Comparison of ENCODE assay signal across 10 mouse cellular contexts in genomic region chr4:136861806-136862205, GRCm38 (mm10). TPM values are rescaled to one million over a fixed set of nuclear protein-coding genes. Genes with fewer than 3 reads are reported as not detected.
A peak's percentile ranks its signal among the peaks of the same experiment; 100 is the strongest.
DNase-seq lines count a peak whose midpoint lies in the region; ATAC-seq and TF ChIP-seq lines count a peak whose summit lies in the region.
"Had no signal": no experiment of that assay in that cellular context is flagged by ENCODE, and none has a peak within 500 bp of the region (broad histone marks: within the 10 kb centered on the region; RNA-seq: fewer than 3 reads in every experiment).

No protein-coding gene starts in this region.

- H3K27ac ChIP-seq in liver, embryonic 12.5 days, result no peak overlapping the region
- H3K27ac ChIP-seq in liver, postnatal 0 days (ENCODE audit: low read depth), result no peak overlapping the region
- H3K27ac ChIP-seq in forebrain, embryonic 15.5 days (replicated peaks), result peak overlapping the region; percentile 49
- H3K27ac ChIP-seq in midbrain, embryonic 12.5 days (replicated peaks), result peak overlapping the region; percentile 95
- no peak overlapping the region for H3K27ac ChIP-seq in stomach, postnatal 0 days (replicated peaks)

- peak overlapping the region; percentile 9; the same call in 1 of the 2 replicates for H3K4me2 ChIP-seq in liver, embryonic 12.5 days
- no peak overlapping the region for H3K4me2 ChIP-seq in liver, postnatal 0 days (ENCODE audit: low read depth, low read length)
- no peak overlapping the region for H3K4me2 ChIP-seq in forebrain, embryonic 15.5 days (replicated peaks)
- H3K4me2 ChIP-seq in midbrain, embryonic 12.5 days (replicated peaks), result 0 out of 2 replicates have a peak overlapping the region, but pooled peaks have one; percentile 22
- peak overlapping the region; percentile 27; the same call in 1 of the 2 replicates for H3K4me2 ChIP-seq in stomach, postnatal 0 days (replicated peaks; ENCODE audit: low read depth)

- no peak for TF ChIP-seq EP300 in liver, postnatal 0 days (IDR thresholded peaks at IDR 0.05; ENCODE audit: low read depth)
- TF ChIP-seq EP300 in stomach, postnatal 0 days (optimal IDR thresholded peaks at IDR 0.05), result no peak

- 24% methylated on average over 17 of the region's 17 CpGs for WGBS in liver, embryonic 12.5 days (ENCODE audit: insufficient replicate concordance)
- WGBS in liver, postnatal 0 days (ENCODE audit: insufficient replicate concordance), result 18% methylated on average over 16 of the region's 17 CpGs
- 2% methylated on average over 17 of the region's 17 CpGs for WGBS in forebrain, embryonic 15.5 days
- WGBS in midbrain, embryonic 12.5 days, result 2% methylated on average over 17 of the region's 17 CpGs
- WGBS in stomach, postnatal 0 days, result 7% methylated on average over 16 of the region's 17 CpGs

- H3K36me3 ChIP-seq in liver, embryonic 12.5 days, result no peaks in the 10 kb centered on the region
- H3K36me3 ChIP-seq in liver, postnatal 0 days (replicated peaks; ENCODE audit: insufficient read depth, low read length), result no peaks in the 10 kb centered on the region
- H3K36me3 ChIP-seq in forebrain, embryonic 15.5 days, result no peaks in the 10 kb centered on the region
- no peaks in the 10 kb centered on the region for H3K36me3 ChIP-seq in midbrain, embryonic 12.5 days
- no peaks in the 10 kb centered on the region for H3K36me3 ChIP-seq in stomach, postnatal 0 days (ENCODE audit: control insufficient read depth, insufficient read depth, low read length)

- ATAC-seq in liver, embryonic 12.5 days, result no peak
- ATAC-seq in liver, postnatal 0 days, result no peak
- peak; percentile 46 for ATAC-seq in forebrain, embryonic 15.5 days (replicated peaks)
- ATAC-seq in midbrain, embryonic 12.5 days (ENCODE audit: low FRiP score, low read depth), result peak; percentile 62
- ATAC-seq in stomach, postnatal 0 days (ENCODE audit: low FRiP score, low TSS enrichment), result peak; percentile 11; the same call in 1 of the 2 replicates

- no peak for TF ChIP-seq CTCF in liver, postnatal 0 days (IDR thresholded peaks at IDR 0.05; ENCODE audit: low read depth)
- TF ChIP-seq CTCF in stomach, postnatal 0 days (IDR thresholded peaks at IDR 0.05; ENCODE audit: low read depth), result 0 out of 2 replicates have a peak, but pooled peaks have one; percentile 3

- DNase-seq in liver, postnatal 0 days, result no peak
- DNase-seq in stomach, postnatal 0 days (ENCODE audit: low spot score), result peak; percentile 43
- DNase-seq in thymus, postnatal 25 days, result no peak
- DNase-seq in lung, postnatal 4 days, result no peak
- DNase-seq in spleen, postnatal 14 days (ENCODE audit: low spot score in 2 of 2), result no peak
- DNase-seq: gastrocnemius, postnatal 36 days; kidney, adult 8-10 months had no signal

- H3K4me1 ChIP-seq in liver, embryonic 12.5 days, result 0 out of 2 replicates have a peak, but pooled peaks cover 7% of the 10 kb centered on the region
- H3K4me1 ChIP-seq in liver, postnatal 0 days (ENCODE audit: insufficient read depth), result no peaks in the 10 kb centered on the region
- H3K4me1 ChIP-seq in forebrain, embryonic 15.5 days, result peaks cover 23% of the 10 kb centered on the region
- H3K4me1 ChIP-seq in midbrain, embryonic 12.5 days, result peaks cover 56% of the 10 kb centered on the region
- no peaks in the 10 kb centered on the region; the same call in 1 of the 2 replicates for H3K4me1 ChIP-seq in stomach, postnatal 0 days (replicated peaks; ENCODE audit: control insufficient read depth, insufficient read depth)

- no peaks in the 10 kb centered on the region for H3K9me3 ChIP-seq in liver, embryonic 12.5 days (replicated peaks)
- no peaks in the 10 kb centered on the region for H3K9me3 ChIP-seq in liver, postnatal 0 days (ENCODE audit: low read length)
- H3K9me3 ChIP-seq in forebrain, embryonic 15.5 days, result no peaks in the 10 kb centered on the region
- H3K9me3 ChIP-seq in midbrain, embryonic 12.5 days, result no peaks in the 10 kb centered on the region
- H3K9me3 ChIP-seq in stomach, postnatal 0 days (ENCODE audit: control insufficient read depth, low read length), result no peaks in the 10 kb centered on the region

- H3K27me3 ChIP-seq in liver, embryonic 12.5 days (replicated peaks), result peaks cover 54% of the 10 kb centered on the region
- peaks cover 14% of the 10 kb centered on the region; the same call in 1 of the 2 replicates for H3K27me3 ChIP-seq in liver, postnatal 0 days (ENCODE audit: insufficient read depth, low read length)
- no peaks in the 10 kb centered on the region for H3K27me3 ChIP-seq in forebrain, embryonic 15.5 days
- H3K27me3 ChIP-seq in midbrain, embryonic 12.5 days, result peaks cover 17% of the 10 kb centered on the region; the same call in 1 of the 2 replicates
- no peaks in the 10 kb centered on the region for H3K27me3 ChIP-seq in stomach, postnatal 0 days (ENCODE audit: control insufficient read depth, insufficient read depth, low read length)

- H3K9ac ChIP-seq in liver, embryonic 12.5 days, result no peak overlapping the region
- H3K9ac ChIP-seq in liver, postnatal 0 days (replicated peaks), result no peak overlapping the region
- H3K9ac ChIP-seq in forebrain, embryonic 15.5 days (replicated peaks), result no peak overlapping the region; the same call in 1 of the 2 replicates
- H3K9ac ChIP-seq in midbrain, embryonic 12.5 days (replicated peaks), result peak overlapping the region; percentile 34; the same call in 1 of the 2 replicates
- H3K9ac ChIP-seq in stomach, postnatal 0 days (ENCODE audit: low read length), result peak overlapping the region; percentile 23; the same call in 1 of the 2 replicates

- no peak overlapping the region for H3K4me3 ChIP-seq in liver, embryonic 12.5 days
- H3K4me3 ChIP-seq in liver, postnatal 0 days (ENCODE audit: low read depth, low read length), result no peak overlapping the region
- H3K4me3 ChIP-seq in forebrain, embryonic 15.5 days, result no peak overlapping the region
- no peak overlapping the region for H3K4me3 ChIP-seq in midbrain, embryonic 12.5 days
- no peak overlapping the region for H3K4me3 ChIP-seq in stomach, postnatal 0 days (ENCODE audit: low read depth, low read length)

RNA-seq across cellular contexts. Expression of gene C1qb, which starts 24.2 kb away (rescaled TPM):
- 53.1 and 54.6 TPM in 2 replicates for polyA plus RNA-seq in liver, embryonic 12.5 days (2016; fragmentation: Nextera tagmentation; extraction: Ambion mirVana)
- polyA plus RNA-seq in liver, postnatal 0 days (2015; fragmentation: Nextera tagmentation; extraction: Ambion mirVana), result 196 and 200 TPM in 2 replicates
- polyA plus RNA-seq in forebrain, embryonic 15.5 days (2015; fragmentation: Nextera tagmentation; extraction: Ambion mirVana), result 28.2 and 30.5 TPM in 2 replicates
- polyA plus RNA-seq in midbrain, embryonic 12.5 days (2016; fragmentation: Nextera tagmentation; extraction: Ambion mirVana), result 30.2 and 38.4 TPM in 2 replicates
- polyA plus RNA-seq in stomach, postnatal 0 days (2015; fragmentation: Nextera tagmentation; extraction: Ambion mirVana), result 79.6 and 80.6 TPM in 2 replicates

RNA-seq across cellular contexts. Expression of gene Ephb2, which starts 26.0 kb away (rescaled TPM):
- polyA plus RNA-seq in liver, embryonic 12.5 days (2016; fragmentation: Nextera tagmentation; extraction: Ambion mirVana), result 1.4 and 1.7 TPM in 2 replicates
- polyA plus RNA-seq in liver, postnatal 0 days (2015; fragmentation: Nextera tagmentation; extraction: Ambion mirVana), result 0.08 and 0.12 TPM in 2 replicates
- 18.9 and 20.4 TPM in 2 replicates for polyA plus RNA-seq in forebrain, embryonic 15.5 days (2015; fragmentation: Nextera tagmentation; extraction: Ambion mirVana)
- polyA plus RNA-seq in midbrain, embryonic 12.5 days (2016; fragmentation: Nextera tagmentation; extraction: Ambion mirVana), result 39.8 and 40.0 TPM in 2 replicates
- polyA plus RNA-seq in stomach, postnatal 0 days (2015; fragmentation: Nextera tagmentation; extraction: Ambion mirVana), result 2.3 and 2.5 TPM in 2 replicates

RNA-seq across cellular contexts. Expression of gene C1qc, which starts 31.1 kb away (rescaled TPM):
- polyA plus RNA-seq in liver, embryonic 12.5 days (2016; fragmentation: Nextera tagmentation; extraction: Ambion mirVana), result 32.7 and 33.5 TPM in 2 replicates
- polyA plus RNA-seq in liver, postnatal 0 days (2015; fragmentation: Nextera tagmentation; extraction: Ambion mirVana), result 122 and 136 TPM in 2 replicates
- polyA plus RNA-seq in forebrain, embryonic 15.5 days (2015; fragmentation: Nextera tagmentation; extraction: Ambion mirVana), result 18.8 and 20.7 TPM in 2 replicates
- 17.3 and 23.9 TPM in 2 replicates for polyA plus RNA-seq in midbrain, embryonic 12.5 days (2016; fragmentation: Nextera tagmentation; extraction: Ambion mirVana)
- 48.6 and 49.4 TPM in 2 replicates for polyA plus RNA-seq in stomach, postnatal 0 days (2015; fragmentation: Nextera tagmentation; extraction: Ambion mirVana)

RNA-seq across cellular contexts. Expression of gene C1qa, which starts 36.8 kb away (rescaled TPM):
- polyA plus RNA-seq in liver, embryonic 12.5 days (2016; fragmentation: Nextera tagmentation; extraction: Ambion mirVana), result 24.8 and 26.2 TPM in 2 replicates
- polyA plus RNA-seq in liver, postnatal 0 days (2015; fragmentation: Nextera tagmentation; extraction: Ambion mirVana), result 123 and 130 TPM in 2 replicates
- 22.0 and 23.3 TPM in 2 replicates for polyA plus RNA-seq in forebrain, embryonic 15.5 days (2015; fragmentation: Nextera tagmentation; extraction: Ambion mirVana)
- 16.3 and 17.0 TPM in 2 replicates for polyA plus RNA-seq in midbrain, embryonic 12.5 days (2016; fragmentation: Nextera tagmentation; extraction: Ambion mirVana)
- 49.7 and 53.0 TPM in 2 replicates for polyA plus RNA-seq in stomach, postnatal 0 days (2015; fragmentation: Nextera tagmentation; extraction: Ambion mirVana)

Comparison
In these comparisons a context has a peak if more than half of its experiments do, and no peak if none do; other contexts are left out.
1. H3K4me2 ChIP-seq: peak in liver, embryonic 12.5 days (single experiment), midbrain, embryonic 12.5 days (single experiment) and stomach, postnatal 0 days (single experiment); none in liver, postnatal 0 days (single experiment) and forebrain, embryonic 15.5 days (single experiment).
2. ATAC-seq: peak in forebrain, embryonic 15.5 days (single experiment), midbrain, embryonic 12.5 days (single experiment) and stomach, postnatal 0 days (single experiment); none in liver, embryonic 12.5 days (single experiment) and liver, postnatal 0 days (single experiment).
3. H3K27ac ChIP-seq: peak in forebrain, embryonic 15.5 days (single experiment) and midbrain, embryonic 12.5 days (single experiment); none in liver, embryonic 12.5 days (single experiment), liver, postnatal 0 days (single experiment) and stomach, postnatal 0 days (single experiment).
4. H3K9ac ChIP-seq: peak in midbrain, embryonic 12.5 days (single experiment) and stomach, postnatal 0 days (single experiment); none in liver, embryonic 12.5 days (single experiment), liver, postnatal 0 days (single experiment) and forebrain, embryonic 15.5 days (single experiment).